Mouse (Mus musculus): ENCODE measurements around the gene Pola2. TPM values are rescaled to one million over a fixed set of nuclear protein-coding genes. Genes with fewer than 3 reads are reported as not detected.

The Pola2 gene
- polyA plus RNA-seq, 1 experiment from 2014 or later, result 32.1 TPM

Other genes with a start within 250 kb of the Pola2 start
- 8.9 and 10.5 TPM in 2 replicates for gene Ehbp1l1, start 237.9 kb downstream of the Pola2 start, polyA plus RNA-seq (2015; fragmentation: Nextera tagmentation; extraction: Ambion mirVana)
- gene Fam89b, start 234.5 kb downstream of the Pola2 start, polyA plus RNA-seq (2015; fragmentation: Nextera tagmentation; extraction: Ambion mirVana), result 179 and 197 TPM in 2 replicates
- 7.1 and 9.5 TPM in 2 replicates for gene Ltbp3, start 223.3 kb downstream of the Pola2 start, polyA plus RNA-seq (2015; fragmentation: Nextera tagmentation; extraction: Ambion mirVana)
- 64.9 and 70.0 TPM in 2 replicates for gene Scyl1, start 192.8 kb downstream of the Pola2 start, polyA plus RNA-seq (2015; fragmentation: Nextera tagmentation; extraction: Ambion mirVana)
- gene Frmd8, start 88.9 kb downstream of the Pola2 start, polyA plus RNA-seq (2015; fragmentation: Nextera tagmentation; extraction: Ambion mirVana), result 16.8 and 19.0 TPM in 2 replicates
- gene Slc25a45, start 86.4 kb downstream of the Pola2 start, polyA plus RNA-seq (2015; fragmentation: Nextera tagmentation; extraction: Ambion mirVana), result 1.4 and 2.0 TPM in 2 replicates
- gene Tigd3, start 70.1 kb downstream of the Pola2 start, polyA plus RNA-seq (2015; fragmentation: Nextera tagmentation; extraction: Ambion mirVana), result 16.4 and 16.9 TPM in 2 replicates
- 157 and 158 TPM in 2 replicates for gene Dpf2, start 51.2 kb downstream of the Pola2 start, polyA plus RNA-seq (2015; fragmentation: Nextera tagmentation; extraction: Ambion mirVana)
- gene Cdc42ep2, start 39.4 kb downstream of the Pola2 start, polyA plus RNA-seq (2015; fragmentation: Nextera tagmentation; extraction: Ambion mirVana), result 7.5 and 7.8 TPM in 2 replicates
- not detected in 2 replicates for gene Slc22a20, start 21.9 kb upstream of the Pola2 start, polyA plus RNA-seq (2015; fragmentation: Nextera tagmentation; extraction: Ambion mirVana)
- gene Capn1, start 51.7 kb upstream of the Pola2 start, polyA plus RNA-seq (2015; fragmentation: Nextera tagmentation; extraction: Ambion mirVana), result 1.9 and 2.3 TPM in 2 replicates
- 27.8 and 33.8 TPM in 2 replicates for gene Syvn1, start 82.4 kb upstream of the Pola2 start, polyA plus RNA-seq (2015; fragmentation: Nextera tagmentation; extraction: Ambion mirVana)
- 73.7 and 74.7 TPM in 2 replicates for gene Mrpl49, start 93.6 kb upstream of the Pola2 start, polyA plus RNA-seq (2015; fragmentation: Nextera tagmentation; extraction: Ambion mirVana)
- 632 and 647 TPM in 2 replicates for gene Fau, start 93.6 kb upstream of the Pola2 start, polyA plus RNA-seq (2015; fragmentation: Nextera tagmentation; extraction: Ambion mirVana)
- 27.4 and 33.1 TPM in 2 replicates for gene Znhit2, start 97.0 kb upstream of the Pola2 start, polyA plus RNA-seq (2015; fragmentation: Nextera tagmentation; extraction: Ambion mirVana)
- gene Tm7sf2, start 104.2 kb upstream of the Pola2 start, polyA plus RNA-seq (2015; fragmentation: Nextera tagmentation; extraction: Ambion mirVana), result 44.1 and 45.9 TPM in 2 replicates
- 90.8 and 91.4 TPM in 2 replicates for gene Vps51, start 113.0 kb upstream of the Pola2 start, polyA plus RNA-seq (2015; fragmentation: Nextera tagmentation; extraction: Ambion mirVana)
- not detected in 2 replicates for gene Tmem262, start 115.8 kb upstream of the Pola2 start, polyA plus RNA-seq (2015; fragmentation: Nextera tagmentation; extraction: Ambion mirVana)
- gene Gm28374, start 118.1 kb upstream of the Pola2 start, polyA plus RNA-seq (2015; fragmentation: Nextera tagmentation; extraction: Ambion mirVana), result 2.4 TPM in 2 replicates
- 83.3 and 84.8 TPM in 2 replicates for gene Zfpl1, start 120.8 kb upstream of the Pola2 start, polyA plus RNA-seq (2015; fragmentation: Nextera tagmentation; extraction: Ambion mirVana)
- 19.1 and 19.3 TPM in 2 replicates for gene Cdca5, start 120.8 kb upstream of the Pola2 start, polyA plus RNA-seq (2015; fragmentation: Nextera tagmentation; extraction: Ambion mirVana)
- not detected in 2 replicates for gene AC131692.1, start 130.2 kb upstream of the Pola2 start, polyA plus RNA-seq (2015; fragmentation: Nextera tagmentation; extraction: Ambion mirVana)
- 0.52 and 0.58 TPM in 2 replicates for gene Naaladl1, start 141.6 kb upstream of the Pola2 start, polyA plus RNA-seq (2015; fragmentation: Nextera tagmentation; extraction: Ambion mirVana)
- 35.1 and 41.8 TPM in 2 replicates for gene Sac3d1, start 154.4 kb upstream of the Pola2 start, polyA plus RNA-seq (2015; fragmentation: Nextera tagmentation; extraction: Ambion mirVana)
- 42.3 and 44.4 TPM in 2 replicates for gene Snx15, start 164.1 kb upstream of the Pola2 start, polyA plus RNA-seq (2015; fragmentation: Nextera tagmentation; extraction: Ambion mirVana)
- 0.27 TPM in 1 of 2 replicates, not detected in the other for gene Batf2, start 176.8 kb upstream of the Pola2 start, polyA plus RNA-seq (2015; fragmentation: Nextera tagmentation; extraction: Ambion mirVana)
- gene Arl2, start 177.3 kb upstream of the Pola2 start, polyA plus RNA-seq (2015; fragmentation: Nextera tagmentation; extraction: Ambion mirVana), result 115 and 118 TPM in 2 replicates
- not detected in 2 replicates for gene Majin, start 220.2 kb upstream of the Pola2 start, polyA plus RNA-seq (2015; fragmentation: Nextera tagmentation; extraction: Ambion mirVana)